Mouse (Mus musculus): Measurements from ENCODE around the gene Fhad1.

Fhad1 gene

GRCm38 (mm10) chr4:141859351-141859750 is 155.5 kb downstream of the Fhad1 start:
- DNase-seq: no peak

GRCm38 (mm10) chr4:141858501-141858900 is 156.4 kb downstream of the Fhad1 start:
- peak; percentile 17 for DNase-seq

GRCm38 (mm10) chr4:141857422-141857930 is 157.4 kb downstream of the Fhad1 start:
- peak; percentile 76 for DNase-seq

- DNase-seq: peak; percentile 39
Observed at GRCm38 (mm10) chr4:141853437-141853836, 161.4 kb downstream of the Fhad1 start.

- DNase-seq: no peak
Observed at GRCm38 (mm10) chr4:141845999-141846398, 168.9 kb downstream of the Fhad1 start, which contains the start of gene Ctrc. Gene Ctrc, minus strand, starts transcription at chr4:141846359.
